Mouse (Mus musculus): ENCODE results near the gene Hmcn2.

The Hmcn2 gene

GRCm38 (mm10) chr2:31458460-31458859 lies 144.2 kb downstream of the Hmcn2 start:
- no peak for DNase-seq (ENCODE audit: low spot score)

DNA sequence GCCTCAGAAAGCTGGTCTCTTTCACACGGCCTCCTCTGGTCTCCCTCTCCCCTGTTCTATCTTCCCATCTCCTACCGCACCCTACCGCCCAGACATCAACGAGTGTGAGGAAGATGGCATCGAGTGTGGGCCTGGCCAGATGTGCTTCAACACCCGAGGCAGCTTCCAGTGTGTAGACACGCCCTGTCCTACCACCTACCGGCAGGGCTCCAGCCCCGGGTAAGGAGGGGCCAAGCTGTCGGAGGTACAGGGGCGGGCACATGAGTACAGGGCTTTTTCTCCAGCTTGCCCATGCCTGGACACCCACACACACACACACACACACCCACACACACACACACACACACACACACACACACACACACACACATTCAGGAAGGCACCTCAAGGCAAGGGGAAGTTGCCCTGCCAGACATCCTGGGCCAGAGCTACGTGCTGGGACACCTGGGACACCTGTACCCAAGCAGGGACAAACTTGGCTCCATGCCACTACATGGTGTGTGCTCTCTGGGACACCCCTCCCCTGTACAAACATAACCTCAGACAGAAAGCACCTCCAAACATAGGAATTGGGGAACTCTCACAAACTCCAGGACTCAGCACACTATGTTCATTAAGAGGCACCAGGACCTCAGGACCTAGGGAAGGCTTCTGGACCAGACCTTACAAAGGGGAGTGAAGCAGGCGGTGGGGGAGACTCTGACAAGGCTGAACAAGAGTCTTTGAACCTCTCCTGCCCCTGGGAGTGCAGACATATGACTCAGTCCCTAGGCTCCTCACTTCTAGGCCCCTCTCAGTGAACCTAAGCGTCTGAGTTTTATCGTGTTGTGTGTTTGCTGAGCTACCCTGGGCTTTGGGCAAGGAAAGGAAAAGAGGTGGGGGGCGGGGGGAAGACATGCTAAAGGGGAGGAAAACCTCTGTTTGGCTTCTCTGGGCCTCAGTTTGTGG lies 145.0 kb downstream of the Hmcn2 start:
- DNase-seq (ENCODE audit: low spot score): no peak

DNA sequence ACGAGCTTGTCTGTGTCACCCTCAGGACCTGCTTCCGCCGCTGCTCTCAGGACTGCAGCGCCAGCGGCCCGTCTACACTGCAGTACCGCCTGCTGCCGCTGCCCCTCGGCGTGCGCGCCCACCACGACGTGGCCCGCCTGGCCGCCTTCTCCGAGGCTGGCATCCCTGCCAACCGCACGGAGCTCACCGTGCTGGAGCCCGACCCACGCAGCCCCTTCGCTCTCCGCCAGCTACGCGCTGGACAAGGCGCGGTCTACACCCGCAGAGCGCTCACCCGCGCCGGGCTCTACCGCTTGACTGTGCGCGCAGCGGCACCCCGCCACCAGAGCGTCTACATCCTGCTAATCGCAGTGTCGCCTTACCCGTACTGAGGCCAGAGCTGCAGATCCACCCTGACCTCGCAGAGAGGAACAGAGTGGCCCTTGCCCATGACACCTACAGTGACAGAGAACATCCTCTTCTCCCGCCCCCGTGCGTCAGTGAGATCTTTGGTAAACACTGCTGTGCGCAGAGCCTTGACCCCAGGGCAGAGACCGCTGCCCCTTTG lies 145.9 kb downstream of the Hmcn2 start:
- DNase-seq (ENCODE audit: low spot score): no peak

GRCm38 (mm10) chr2:31460920-31461319 lies 146.7 kb downstream of the Hmcn2 start:
- DNase-seq (ENCODE audit: low spot score): no peak

GRCm38 (mm10) chr2:31462051-31462450 lies 147.8 kb downstream of the Hmcn2 start:
- no peak for DNase-seq (ENCODE audit: low spot score)

DNA sequence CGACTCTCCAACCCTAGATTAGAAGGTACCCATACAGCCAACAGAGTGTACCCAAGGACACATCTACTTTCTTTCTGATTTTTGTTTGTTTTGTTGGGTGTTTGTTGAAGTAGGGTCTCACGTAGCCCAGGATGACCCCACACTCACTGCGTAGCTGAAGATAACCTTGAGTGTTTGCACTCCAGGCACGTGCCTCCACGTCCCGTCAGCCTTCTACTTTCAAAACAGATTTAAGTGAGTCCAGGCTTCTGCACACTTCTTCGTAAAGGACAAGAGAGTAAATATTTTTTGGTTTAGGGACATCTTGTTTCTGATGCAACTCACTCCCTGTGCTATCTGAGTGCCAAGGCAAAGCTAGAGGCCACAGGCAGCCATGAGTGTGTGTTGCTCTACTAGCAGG lies 149.0 kb downstream of the Hmcn2 start:
- no peak for DNase-seq (ENCODE audit: low spot score)

- no peak for DNase-seq (ENCODE audit: low spot score)
Measured at GRCm38 (mm10) chr2:31463696-31464528, 149.7 kb downstream of the Hmcn2 start.

GRCm38 (mm10) chr2:31464529-31464910 lies 150.3 kb downstream of the Hmcn2 start:
- DNase-seq (ENCODE audit: low spot score): no peak

- DNase-seq (ENCODE audit: low spot score): no peak
Measured at GRCm38 (mm10) chr2:31467457-31467856, 153.2 kb downstream of the Hmcn2 start.

GRCm38 (mm10) chr2:31468857-31469256 lies 154.6 kb downstream of the Hmcn2 start:
- DNase-seq (ENCODE audit: low spot score): no peak

GRCm38 (mm10) chr2:31469480-31469879 lies 155.3 kb downstream of the Hmcn2 start:
- DNase-seq (ENCODE audit: low spot score): no peak

- peak; percentile 54 for DNase-seq (ENCODE audit: low spot score)
Measured at GRCm38 (mm10) chr2:31469931-31470682, 155.9 kb downstream of the Hmcn2 start, which contains the start of gene Ass1. Gene Ass1, plus strand, starts transcription at chr2:31470207.

DNA sequence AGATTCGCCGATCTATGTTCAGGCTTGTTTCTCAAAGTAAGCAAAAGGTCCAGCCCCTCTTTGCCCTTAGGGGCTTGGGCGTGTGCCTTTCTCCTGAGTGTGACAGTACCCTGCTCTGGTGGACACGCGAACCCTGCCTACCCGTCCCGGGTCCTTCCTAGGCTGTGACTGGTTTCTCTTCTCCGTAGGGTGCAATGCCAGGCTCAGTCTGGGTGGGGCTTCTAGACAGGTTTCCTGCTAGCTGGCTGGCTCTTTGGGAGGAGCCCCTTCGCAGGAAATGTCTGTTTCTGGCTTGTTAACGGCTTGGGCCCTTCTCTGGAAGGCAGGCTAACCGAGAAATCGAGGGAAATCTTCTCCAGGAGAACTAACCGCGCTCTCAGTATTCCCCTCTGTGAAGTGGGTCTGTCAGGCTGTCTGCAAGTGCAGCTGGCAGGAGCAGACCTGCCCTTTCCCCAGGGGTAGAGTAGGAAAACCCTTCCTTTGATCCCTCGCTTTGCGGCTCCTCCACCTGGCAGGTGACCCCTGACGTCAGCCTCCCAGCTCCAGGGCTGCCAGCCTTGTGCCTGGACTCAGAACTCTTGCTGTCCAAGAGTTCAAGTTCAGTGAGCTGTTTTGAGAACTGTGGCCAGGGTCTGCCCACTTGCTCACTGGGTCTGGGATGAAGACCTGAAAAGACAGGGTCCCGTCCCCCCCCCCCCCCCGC lies 156.6 kb downstream of the Hmcn2 start:
- DNase-seq (ENCODE audit: low spot score): no peak

DNA sequence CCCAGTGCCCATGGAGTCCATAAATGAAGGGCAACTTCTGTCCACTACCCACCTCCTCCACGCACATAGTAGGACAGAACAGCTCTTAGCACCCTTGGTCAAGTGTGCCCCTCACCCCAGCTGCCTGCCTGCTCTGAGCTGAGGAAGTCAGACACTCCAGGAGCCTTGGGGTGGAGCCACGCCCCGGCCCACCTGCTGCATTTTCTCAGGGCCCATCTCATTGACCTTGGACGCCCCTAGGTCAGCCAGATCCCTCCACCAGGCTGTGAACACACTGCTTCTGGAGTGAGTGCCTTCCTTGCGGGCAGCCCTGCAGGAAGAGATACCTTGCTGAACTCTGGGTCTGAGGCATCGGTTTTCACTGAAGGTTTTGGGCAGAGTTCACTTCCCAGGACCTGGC lies 157.4 kb downstream of the Hmcn2 start:
- DNase-seq (ENCODE audit: low spot score): no peak

GRCm38 (mm10) chr2:31472406-31473065 lies 158.3 kb downstream of the Hmcn2 start:
- peak; percentile 57 for DNase-seq (ENCODE audit: low spot score)

- DNase-seq (ENCODE audit: low spot score): no peak
Measured at GRCm38 (mm10) chr2:31473941-31474340, 159.7 kb downstream of the Hmcn2 start.

DNA sequence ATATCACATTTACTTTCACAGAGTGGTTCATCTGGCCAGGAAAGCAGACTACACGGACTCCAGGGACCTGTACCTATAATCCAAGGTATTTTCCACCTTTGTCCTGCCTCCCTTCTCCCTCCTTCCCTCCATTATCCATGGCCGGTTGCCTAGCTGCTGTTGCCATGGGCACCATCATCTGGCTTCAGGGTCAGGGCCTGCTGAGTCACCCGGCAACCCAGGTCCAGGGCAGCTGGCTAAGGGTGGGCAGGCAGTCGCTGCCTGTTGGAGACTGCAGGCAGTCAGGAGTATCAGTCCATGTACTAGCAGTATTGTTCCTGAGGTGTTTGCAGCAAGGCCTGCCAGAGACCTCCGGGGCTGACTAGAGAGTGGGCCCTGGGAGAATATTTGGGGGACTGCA lies 160.5 kb downstream of the Hmcn2 start:
- no peak for DNase-seq (ENCODE audit: low spot score)

DNA sequence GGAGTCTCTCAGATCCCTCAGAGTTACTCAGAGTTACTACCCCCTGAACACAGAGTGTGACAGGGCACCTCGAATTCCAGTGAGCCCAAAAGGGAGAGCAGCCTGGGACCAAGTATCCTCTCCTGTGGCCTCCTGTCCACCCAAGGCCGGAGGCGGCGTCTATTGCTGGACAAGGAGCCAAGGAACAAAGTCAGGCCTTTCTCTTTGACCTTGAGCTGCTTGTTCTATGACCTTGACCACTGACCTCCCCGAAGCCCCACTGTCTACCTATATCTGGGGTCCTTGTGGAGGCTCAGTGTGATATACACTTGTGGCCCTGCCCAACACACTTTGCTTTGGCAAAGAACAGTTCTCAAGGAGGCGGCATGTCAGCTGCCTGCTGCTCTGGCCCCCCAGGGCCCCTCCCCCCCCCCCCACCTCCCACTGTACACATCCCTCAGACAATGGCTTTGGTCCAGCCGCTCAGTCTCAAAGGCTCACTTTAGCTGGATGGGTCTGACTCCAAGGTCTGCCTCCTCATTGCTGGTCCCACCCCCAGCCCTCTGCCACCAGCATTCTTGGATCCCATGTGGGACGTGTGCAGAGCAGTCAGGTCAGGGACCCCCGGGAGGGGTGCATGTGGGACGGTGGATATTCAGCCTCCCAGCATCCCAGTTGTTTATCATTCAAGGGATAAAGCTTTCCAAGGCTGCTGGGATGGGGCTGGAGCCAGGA lies 162.0 kb downstream of the Hmcn2 start:
- DNase-seq (ENCODE audit: low spot score): no peak

GRCm38 (mm10) chr2:31477234-31478161 lies 163.3 kb downstream of the Hmcn2 start:
- DNase-seq (ENCODE audit: low spot score): no peak
